Mouse (Mus musculus): ENCODE measurements around the gene Atm.

Gene Atm

GRCm38 (mm10) chr9:53408953-53409361 is 127.6 kb downstream of the Atm start:
- DNase-seq (ENCODE audit: low spot score) = no peak

GRCm38 (mm10) chr9:53408548-53408947 is 128.0 kb downstream of the Atm start:
- DNase-seq (ENCODE audit: low spot score) = no peak

GRCm38 (mm10) chr9:53404753-53405722 is 131.5 kb downstream of the Atm start:
- no peak for DNase-seq (ENCODE audit: low spot score)

- no peak for DNase-seq (ENCODE audit: low spot score)
Measured at GRCm38 (mm10) chr9:53404050-53404752, 132.3 kb downstream of the Atm start.

- no peak for DNase-seq (ENCODE audit: low spot score)
Measured at GRCm38 (mm10) chr9:53402991-53403390, 133.5 kb downstream of the Atm start.

- no peak for DNase-seq (ENCODE audit: low spot score)
Measured at GRCm38 (mm10) chr9:53402291-53402711, 134.2 kb downstream of the Atm start, which contains the start of gene 4930550C14Rik. Gene 4930550C14Rik, plus strand, starts transcription at chr9:53402325.

GRCm38 (mm10) chr9:53401146-53401545 is 135.4 kb downstream of the Atm start:
- DNase-seq (ENCODE audit: low spot score) = no peak

GRCm38 (mm10) chr9:53400696-53401095 is 135.8 kb downstream of the Atm start:
- DNase-seq (ENCODE audit: low spot score) = no peak

- no peak for DNase-seq (ENCODE audit: low spot score)
Measured at GRCm38 (mm10) chr9:53399537-53399936, 137.0 kb downstream of the Atm start.

- DNase-seq (ENCODE audit: low spot score) = no peak
Measured at GRCm38 (mm10) chr9:53398388-53398700, 138.2 kb downstream of the Atm start.

GRCm38 (mm10) chr9:53397685-53398387 is 138.7 kb downstream of the Atm start:
- no peak for DNase-seq (ENCODE audit: low spot score)

GRCm38 (mm10) chr9:53390136-53390535 is 146.4 kb downstream of the Atm start:
- DNase-seq (ENCODE audit: low spot score) = no peak

All from ovary, postnatal 10 days (tissue).